Mouse (Mus musculus) cerebellum, postnatal 4 days (tissue): ENCODE results near the gene Lpin2.
A peak's percentile ranks its signal among the peaks of the same experiment; 100 is the strongest.

ENCODE experiments used
- DNase-seq, 2 experiments: peaks; one replicate each; pipeline ENCODE4 v3.0.0; 2022; ENCODE audit warnings: low spot score in 2 of 2, mixed read lengths in 1 of 2

Gene Lpin2

DNA sequence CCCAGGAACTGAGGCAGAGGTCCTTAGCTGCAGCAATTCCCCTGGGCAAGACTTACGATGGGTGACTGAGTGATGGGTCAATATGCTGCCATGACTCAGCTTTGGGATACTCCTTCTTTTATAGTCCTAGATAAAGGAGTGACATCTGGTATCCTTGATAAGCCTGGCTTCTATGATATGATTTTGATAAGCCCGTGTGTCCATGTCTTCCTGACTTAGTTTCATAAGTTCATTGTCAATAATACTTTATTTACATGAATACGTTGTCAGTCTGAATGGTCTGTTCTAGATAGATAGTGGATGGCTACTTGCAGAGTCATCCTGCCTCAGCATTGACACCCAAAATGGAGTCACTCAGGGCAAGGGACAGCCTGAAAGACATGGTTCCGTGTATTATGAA lies 11.2 kb upstream of the Lpin2 start:
- no peak for DNase-seq

DNA sequence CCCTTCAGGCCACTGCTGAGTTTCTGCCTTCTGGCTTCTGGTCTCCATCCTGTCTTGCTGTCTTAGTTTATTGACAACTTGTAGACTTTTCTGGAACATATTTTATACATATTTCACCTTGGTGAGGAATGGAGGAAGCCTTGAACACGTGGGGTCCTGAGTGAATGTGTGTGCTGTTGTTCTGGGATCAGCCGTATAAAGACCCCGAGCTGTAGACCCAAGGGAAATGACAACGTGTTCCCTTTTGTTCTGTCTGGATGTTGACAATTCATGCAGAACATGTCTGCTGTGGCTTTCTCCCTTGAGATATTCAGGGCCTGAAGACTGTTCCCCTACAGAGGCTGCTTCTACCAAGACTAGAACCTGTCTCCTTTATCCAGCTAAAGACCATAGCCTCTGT lies 5.0 kb upstream of the Lpin2 start:
- no peak for DNase-seq

DNA sequence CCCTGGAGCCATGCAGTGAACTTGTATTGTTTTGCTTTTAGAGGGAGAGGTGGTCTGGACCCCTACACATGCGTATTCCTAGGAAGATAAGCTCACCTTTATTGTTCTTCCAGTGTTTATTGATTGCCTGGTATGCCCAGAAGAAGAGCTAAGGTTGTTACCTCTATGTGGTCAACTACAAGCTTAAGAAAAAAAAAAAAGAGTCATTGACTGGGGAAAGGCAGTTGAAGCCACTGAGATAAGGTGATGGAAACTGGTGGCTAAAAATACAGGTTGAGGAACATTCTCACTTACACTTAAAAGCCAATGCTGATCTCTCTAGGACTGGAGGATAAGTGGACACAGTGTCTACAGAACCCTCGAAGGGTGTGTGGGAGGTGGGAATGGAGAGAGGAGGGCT lies 4.4 kb upstream of the Lpin2 start:
- no peak for DNase-seq

DNA sequence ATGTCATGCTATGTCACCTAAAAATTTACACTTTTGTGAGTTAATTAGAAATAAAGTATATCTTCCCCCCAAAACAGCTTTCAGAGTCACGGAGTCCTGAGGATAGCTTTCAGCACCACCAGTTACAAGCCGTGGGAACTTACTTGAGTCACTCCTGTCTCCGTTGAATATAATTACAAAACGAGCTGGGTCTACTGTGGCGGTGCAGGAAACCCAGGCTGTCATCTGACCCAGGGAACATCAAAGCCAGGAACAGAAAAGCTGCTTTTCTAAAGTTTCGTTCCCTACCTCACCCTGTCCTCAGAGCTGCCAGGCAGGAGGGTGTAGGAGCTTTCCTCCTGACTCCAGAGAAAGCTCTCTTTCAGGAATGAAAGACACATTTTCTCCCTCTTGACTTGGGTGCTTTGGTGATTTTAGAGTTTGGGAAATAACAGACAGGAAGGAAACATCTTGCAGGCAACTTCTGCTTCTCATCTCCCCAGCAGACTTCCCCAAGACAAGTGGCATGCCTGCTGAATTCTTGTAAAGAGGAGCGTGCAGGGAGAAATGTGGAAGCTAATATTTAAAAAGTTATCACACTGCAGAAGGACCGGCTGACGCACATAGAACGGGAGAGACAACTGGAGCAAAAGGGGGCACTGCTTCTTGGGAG lies 3.7 kb upstream of the Lpin2 start:
- no peak for DNase-seq

DNA sequence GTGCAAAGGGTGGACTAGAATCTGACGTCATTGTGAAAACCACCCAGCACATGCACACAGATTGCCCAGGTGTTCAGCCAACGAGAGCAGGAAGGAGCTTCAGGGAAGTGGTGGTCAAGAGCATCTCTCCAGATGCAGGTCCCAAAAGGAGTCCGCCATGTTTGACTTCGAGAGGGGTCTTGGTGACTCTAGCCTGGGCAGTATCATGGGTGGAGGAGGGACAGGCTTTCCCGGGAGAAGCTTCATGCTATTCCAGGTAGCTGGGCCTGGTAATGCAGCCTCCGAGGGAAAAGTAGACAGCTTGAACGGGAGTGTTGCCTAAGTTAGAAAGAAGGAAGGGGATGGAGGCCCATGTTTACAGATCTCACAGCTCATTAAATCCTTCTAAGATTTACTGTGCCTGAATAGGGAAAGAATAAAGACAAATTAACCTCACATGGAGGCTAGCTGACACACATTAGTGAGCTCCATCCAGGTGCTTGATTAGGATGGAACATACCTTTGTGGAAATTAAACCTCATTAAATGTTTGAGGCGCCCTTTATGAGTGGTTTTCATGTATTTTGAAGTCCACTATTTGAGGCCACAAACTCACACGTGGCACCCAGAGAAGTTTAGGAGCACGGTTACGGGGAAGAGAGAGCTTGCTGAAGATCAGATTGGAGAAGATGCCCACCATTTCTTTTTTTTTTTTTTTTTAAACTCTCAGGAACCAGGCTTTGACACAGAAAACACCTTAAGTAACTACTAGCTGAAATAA lies 2.6 kb upstream of the Lpin2 start:
- DNase-seq: no peak

DNA sequence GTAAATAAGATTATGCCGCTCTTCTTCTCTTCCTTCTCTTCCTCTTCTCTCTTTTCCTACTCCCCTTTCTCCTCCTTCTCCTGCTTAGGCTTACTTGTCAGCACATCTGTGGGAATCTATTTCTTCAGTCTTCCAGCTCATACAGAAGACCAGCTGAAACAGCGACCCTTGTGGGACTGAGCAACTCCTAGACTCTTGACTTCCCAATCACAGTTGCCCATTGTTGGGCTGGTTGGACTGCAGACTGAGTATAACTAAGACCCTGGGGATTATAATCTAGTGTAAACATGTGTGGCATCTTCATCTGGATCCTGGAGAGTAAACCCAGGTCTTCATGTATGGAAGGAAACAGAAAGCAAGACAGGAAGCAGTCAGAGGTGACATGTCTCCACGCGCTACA lies 1.8 kb upstream of the Lpin2 start:
- DNase-seq: no peak

DNA sequence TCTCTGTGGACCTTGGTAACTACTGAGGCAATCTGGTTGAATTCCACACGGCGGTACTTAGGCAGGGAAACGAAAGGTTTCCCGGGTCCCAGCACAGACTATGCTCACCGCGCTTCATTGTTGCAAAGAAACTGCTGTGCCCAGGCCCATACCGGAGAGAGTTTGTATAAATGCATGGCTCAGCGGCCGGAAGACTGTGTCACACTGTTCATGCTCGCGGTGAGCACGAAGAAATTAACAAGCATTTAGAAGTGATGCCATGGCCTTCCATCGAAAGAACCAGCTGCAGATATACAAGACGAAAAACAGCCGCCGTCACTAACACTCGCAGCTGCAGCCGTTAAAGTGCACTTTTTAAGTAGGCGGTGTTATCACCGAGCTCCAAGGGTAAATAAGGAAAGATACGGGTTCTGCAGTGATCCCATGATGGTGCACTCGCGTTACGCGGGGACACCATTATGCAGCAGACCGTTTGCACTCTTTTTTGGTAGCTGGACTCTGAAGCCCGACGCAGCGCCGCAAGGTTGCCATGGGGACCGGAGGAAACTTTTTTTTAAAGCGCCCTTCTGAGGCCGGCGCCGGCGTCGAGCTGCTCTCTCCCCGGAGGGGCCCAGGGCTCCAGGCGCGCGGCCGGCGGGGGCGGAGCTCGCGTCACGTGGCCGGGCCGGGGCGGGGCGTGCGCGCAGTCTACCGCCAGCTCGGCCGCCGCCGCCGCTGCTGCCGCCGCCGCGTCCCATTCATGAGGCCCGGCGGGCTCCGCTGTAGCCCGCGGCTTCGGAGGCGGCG lies 704 bp downstream of the Lpin2 start:
- DNase-seq: peak; percentile 87 to 90

DNA sequence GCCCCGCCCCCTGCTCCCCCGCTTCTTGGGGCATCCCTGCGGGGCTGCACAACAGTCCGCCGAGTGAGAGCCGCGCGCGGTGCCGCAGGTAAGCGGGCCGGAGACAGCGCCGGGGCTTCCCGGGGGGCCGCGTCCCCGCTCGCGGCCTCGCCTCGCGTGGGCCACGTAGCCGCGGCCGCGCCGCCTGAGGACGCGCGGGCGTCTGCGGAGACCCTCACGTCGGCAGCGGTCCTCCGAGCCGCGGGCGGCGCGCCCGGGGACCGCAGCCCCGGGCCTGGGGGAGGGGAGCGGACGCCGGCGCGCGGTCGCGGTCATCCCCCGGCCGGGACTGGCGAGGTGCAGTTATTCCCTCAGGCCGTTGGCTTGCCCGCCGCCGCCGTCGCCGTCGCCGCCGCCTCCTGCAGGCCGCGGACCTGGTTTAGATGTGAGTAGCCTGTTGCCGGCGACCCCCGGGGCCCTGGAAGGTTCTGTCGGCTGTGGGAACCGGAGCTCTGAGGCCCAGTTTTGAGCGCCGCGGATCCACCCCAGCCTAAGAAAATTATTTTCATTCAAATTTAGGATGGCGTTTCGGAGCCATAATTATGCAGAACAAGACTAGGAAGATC lies 1.4 kb downstream of the Lpin2 start:
- no peak for DNase-seq

DNA sequence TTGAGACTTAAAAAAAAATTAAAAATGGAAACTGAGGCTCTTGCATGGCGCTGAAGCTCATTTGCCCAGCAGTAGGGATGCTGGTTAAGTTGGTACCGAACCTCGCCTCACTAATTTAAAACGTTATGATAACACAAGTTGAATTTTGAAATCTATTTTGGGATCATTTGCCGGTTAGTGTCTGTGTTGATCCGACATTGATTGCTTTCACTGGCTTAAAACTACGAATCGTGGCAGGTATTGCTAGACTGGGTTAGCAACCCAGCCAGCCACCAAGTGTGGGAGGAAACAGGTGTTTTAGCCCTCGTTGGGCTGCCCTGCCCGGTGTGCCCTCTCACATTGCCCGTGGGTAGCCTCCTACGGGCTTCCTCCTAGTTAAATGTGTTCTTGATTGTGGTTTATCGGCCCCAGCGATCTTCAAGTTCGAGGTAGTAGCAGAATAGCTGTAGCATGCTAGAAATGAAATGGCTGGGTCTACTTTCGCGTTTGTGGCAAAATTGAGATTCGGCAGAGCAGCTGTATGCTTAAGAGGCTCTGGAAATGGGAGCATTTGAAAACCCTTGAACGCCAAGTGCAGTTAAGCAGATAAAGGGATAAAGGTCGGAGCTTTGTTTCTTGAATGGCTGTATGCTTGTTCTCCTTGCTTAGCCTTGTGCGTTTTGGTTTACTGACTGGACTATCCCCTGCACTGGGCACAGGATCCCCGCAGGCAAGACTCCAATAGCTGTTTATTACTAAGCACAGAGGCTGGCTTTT lies 2.2 kb downstream of the Lpin2 start:
- DNase-seq: peak in 1 of 2 experiments; percentile 10

DNA sequence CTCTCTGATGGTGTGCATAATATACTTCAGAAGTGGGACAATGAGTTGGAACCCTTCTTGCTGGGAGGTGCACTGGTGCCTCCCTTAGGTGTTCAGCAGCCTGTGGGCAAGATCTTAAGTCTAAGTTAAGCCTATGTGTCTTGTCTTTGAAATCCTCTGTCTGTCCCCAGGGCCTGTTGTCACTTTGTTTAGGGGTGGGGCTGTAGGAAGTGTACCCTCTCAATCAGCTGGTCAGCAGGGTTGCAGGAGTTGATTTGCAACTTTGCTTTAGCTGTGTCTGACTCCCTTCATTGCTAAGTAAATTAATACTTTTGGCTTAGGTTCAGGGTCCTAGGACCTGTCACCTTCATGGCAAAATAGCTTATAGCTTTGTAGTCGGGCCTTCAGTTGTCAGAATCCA lies 3.0 kb downstream of the Lpin2 start:
- no peak for DNase-seq

DNA sequence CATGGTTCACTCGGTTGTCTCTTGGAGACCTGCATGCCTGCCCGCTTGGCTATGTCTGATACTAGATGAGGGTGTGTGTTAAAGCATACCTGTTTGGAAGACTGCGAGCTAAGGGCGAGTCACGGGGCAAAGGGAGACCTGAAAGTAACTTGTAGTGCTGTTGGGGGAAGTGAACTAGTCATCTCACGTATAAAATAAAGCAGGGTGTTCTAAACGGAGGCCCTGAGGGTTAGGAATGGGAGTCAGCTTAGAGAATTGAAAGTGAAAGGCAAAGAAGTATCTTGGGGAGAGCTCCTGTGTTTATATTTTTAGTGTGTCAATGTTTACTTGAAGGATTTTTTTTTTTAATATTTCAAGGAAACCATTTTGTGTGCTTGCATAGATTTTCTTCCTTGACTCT lies 8.2 kb downstream of the Lpin2 start:
- no peak for DNase-seq

DNA sequence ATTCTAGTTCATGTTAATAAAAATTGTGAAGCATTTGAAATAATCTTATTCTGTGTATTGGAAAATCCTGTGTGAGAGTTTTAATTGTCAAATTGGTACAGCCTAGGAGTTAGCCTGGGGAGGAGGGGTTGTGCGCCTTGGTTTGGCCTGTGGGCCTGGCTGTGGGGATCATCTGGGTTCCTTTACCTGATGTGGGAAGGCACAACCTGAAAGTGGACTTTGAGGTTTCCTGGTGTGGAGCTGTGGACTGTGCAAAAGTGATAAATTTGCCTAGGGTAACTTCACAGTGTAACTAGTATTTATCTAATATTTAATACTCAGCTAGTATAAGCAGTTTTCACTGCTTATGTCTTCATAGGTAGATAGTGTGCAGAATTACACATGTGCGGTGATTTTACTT lies 8.7 kb downstream of the Lpin2 start:
- no peak for DNase-seq

DNA sequence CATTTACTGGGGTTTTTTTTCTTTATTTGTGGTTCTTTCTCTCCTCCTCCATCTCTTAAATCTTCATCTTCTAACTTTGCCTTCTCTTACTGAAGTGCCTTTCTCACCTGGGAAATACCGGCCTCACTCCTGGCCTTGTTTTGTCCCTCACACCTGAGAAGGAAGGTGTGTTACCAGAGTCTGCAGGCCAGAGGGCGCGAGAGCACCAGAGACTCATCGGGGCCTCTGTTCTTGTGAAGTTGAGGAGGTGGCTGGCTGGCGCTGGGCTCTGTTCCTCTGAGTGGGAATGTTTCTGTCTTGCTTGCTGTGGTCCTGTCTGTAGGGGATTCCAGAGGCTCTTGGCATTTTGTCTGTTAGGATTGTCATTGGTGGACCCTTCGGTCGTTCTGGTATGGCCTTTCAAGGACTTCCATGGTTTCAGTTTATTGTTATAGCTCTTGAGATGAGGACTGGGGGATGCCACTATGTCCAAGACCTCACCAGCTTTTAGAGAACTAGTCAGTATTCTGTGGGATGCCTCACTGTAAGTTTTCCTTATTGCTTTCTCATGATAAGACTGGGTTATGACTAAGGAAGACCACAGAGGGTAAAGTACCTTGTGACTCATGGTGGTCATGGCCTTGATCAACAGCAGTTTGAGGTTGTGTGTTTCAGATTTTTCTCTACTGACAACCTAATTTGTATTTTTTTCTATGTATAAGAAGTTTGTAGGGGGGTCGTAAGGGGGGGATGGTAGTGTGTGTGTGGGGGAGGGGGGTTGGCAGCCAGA lies 9.5 kb downstream of the Lpin2 start:
- DNase-seq: no peak

DNA sequence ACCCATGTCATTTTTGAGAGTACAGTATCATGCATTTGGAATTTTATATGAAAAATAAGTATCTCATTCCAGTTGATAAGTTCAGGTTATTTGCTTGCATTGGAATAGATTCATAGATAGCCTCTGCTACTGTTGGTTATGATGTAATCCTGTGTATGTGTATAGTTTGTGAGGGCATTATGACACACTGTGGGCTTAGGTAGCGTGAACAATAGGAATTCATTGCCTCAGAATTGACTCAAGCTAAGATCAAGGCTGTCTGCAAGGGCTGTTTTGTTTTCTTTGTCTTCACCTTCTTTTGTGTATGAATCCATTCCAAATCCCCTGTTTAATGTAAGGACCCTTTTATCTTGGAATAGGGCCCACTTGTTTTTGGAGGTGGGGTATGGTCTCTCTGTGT lies 10.7 kb downstream of the Lpin2 start:
- DNase-seq: no peak

DNA sequence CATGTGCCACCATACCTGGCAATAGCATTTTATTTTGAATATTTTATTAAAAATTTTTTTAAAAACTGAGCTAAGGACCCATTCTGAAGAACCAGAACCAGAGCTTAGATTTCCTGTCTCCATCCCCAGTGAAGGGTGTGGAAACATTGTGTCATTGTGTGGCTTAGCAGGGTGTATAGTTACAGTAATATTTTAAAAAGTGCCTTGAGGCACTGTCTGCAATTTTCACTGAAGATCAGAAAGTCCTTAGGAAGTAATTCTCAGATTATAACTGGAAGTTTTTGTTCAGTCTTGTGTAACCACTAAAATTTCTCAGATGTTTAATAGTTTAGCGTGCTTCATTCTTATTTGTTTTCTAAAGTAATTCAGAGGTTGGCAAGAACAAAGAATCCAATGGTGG lies 11.1 kb downstream of the Lpin2 start:
- DNase-seq: no peak

DNA sequence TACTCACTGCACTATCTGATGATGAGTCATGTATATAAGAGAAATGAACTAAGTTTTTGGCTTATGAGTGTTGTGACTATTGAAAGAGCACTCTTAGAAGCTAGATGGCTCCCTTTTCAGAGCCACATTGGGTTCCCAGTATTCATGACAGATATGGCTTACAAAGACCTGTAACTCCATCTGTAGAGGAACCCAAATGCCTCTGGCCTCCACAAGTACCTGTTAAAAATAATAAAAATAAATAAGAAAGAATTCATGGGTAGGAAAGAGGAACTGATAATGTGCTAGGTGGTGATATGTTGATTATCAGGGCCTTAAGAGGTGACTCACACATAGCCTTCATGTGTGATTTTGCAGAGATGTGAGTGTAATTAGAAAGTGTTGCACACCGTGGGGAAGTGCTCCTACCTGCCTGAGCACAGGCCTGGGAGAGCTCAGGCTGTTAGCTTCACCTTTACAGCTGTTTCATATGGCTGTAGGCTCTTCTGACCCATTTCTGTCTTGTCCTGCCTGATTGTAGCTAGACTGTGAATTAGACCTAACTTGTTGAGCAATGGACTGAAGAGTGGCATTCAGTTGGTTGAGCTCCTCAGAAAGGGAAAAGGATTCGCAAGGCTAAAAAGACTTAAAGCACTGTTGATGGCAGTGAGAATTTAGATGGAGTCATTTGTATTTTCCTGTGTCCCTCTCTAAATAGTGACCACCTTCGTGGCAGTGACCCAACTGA lies 12.7 kb downstream of the Lpin2 start:
- DNase-seq: no peak

DNA sequence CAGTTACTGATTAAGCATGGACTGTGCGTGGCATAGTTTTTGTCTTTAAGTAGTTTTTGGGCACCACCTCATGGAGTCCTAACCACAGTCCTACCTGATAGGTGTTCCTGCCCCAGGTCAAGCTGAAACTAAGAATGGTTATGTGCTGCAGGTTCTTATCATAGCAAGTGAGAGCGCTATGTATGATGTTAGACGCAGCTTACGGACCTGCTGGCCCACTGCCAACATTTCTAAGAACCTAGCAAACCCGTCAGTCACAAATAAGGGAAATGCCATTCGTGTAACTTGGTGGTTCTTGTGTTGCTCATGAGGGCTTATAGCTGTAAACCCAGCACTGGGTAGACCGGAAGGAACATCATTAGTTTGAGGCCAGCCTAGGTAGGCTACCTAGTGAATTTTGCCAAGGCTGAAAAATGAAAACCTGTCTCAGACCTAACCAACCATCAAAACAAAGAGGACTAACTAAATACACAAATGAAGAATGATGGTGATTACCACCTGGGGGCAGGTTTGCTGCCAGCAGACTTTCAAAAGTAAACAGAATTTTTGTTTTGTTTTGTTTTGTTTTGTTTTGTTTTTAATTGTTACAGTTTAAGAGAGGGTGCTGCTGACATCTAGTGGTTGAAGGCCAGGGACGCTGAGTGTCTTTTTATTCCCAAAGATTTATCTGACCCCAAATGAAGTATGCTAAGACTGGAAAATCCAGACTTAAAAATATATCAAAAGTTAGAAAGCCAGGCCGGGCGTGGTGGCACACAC lies 13.5 kb downstream of the Lpin2 start:
- DNase-seq: peak in 1 of 2 experiments; percentile 9

DNA sequence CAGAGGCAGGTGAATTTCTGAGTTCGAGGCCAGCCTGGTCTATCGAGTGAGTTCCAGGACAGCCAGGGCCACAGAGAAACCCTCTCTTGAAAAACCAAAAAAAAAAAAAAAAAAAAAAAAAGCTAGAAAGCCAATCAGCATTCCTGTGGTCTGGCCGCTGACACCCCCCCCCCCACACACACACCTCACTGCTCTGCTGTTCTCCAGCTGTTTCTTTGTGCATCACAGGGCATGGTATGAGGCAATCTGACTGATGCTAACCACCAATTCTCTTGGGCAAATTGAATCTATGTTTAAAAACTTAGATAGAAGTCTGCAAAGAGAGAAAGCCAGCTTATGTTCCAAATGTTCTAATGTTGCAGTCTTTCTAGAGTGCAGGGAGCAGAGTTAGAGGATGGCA lies 14.1 kb downstream of the Lpin2 start:
- DNase-seq: no peak

DNA sequence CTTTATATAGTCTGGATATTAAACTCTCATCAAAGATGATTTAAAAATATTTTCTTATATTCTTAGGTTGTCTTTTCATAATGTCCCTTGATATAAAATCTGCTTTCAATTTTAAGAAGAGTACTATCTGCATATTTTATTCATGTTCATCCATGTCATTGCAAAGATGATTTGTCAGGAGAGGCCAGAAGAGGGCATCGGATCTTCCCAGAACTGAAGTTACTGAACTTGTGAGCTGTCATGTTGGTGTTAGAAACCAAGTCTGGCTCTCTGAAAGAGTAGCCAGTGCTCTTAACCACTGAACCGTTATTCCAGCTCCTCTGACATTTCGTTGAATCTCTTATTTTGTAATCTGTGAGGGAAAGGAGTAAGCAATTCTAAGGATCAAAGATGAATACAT lies 17.0 kb downstream of the Lpin2 start:
- no peak for DNase-seq

DNA sequence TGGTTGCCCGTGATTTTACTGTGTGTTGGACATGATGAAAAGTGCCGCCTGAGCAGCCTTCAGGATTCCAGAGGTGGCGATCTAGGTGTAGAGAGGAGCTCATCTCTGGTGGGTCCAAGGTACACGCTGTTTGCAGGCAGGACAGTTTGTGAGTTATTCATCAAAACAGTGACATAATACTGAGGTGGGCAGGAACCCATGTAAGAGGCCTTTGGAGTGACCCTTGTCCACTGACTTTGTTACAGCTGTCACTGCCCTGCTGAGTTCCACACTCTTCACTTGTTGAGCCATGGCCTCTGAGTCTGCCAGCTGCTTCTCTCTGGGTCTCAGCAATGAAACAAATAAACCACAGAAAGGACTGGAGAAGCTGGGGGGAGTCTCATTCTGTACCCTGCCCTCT lies 19.8 kb downstream of the Lpin2 start:
- no peak for DNase-seq
